Mouse (Mus musculus): ENCODE results near the gene Spef1.

GRCm38 (mm10) chr2:131154036-131154435 lies 33.0 kb downstream of the Spef1 start:
- TF ChIP-seq POLR2A (IDR thresholded peaks at IDR 0.05; ENCODE audit: low read depth, low read length) (no peak), CTCF (IDR thresholded peaks at IDR 0.05; ENCODE audit: extremely low read depth, insufficient read length, insufficient replicate concordance, low read depth, low read length) (no peak)

Measured in small intestine, adult 2 months (tissue).